Mouse (Mus musculus): ENCODE data around the gene Zfp711.

DNA sequence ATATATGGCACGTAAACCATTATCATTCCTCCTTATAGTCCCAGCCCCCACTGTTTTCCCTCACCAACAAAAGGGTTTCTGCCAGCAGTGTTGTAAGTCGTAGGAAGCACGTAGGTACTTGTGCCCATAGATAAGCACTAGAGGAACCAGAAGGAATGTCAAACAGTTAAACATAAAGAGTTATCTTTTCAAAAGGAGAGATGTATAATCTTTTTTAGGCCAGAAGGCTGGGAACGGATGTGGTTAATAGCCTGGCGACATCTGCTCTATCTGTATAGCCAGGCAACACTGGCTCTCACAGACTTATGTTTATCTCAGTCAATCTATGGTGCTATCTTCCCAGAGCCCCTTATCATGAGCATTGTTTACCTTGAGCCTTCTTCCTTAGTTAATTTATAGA, 80.3 kb downstream of the Zfp711 start:
- TF ChIP-seq POLR2A (IDR thresholded peaks at IDR 0.05; ENCODE audit: borderline replicate concordance, extremely low read depth, low read depth, low read length) (no peak), CTCF (IDR thresholded peaks at IDR 0.05; ENCODE audit: insufficient read depth, low read length) (no peak)

All from lung, adult 2 months (tissue).